Mouse (Mus musculus) c-Kit-positive CD71-positive TER-119-positive erythroid progenitor cells, embryonic 14.5 days (primary cell): ENCODE data around the gene Rpl27.
"Not testable (repeated sequence)": the region's sequence is repeated elsewhere in the genome, so short reads cannot be mapped to it uniquely, and the experiment has no call there.

ENCODE experiments used
- DNase-seq: peaks from one replicate; pipeline ENCODE4 v3.0.0-alpha.2; 2013; ENCODE audit warnings: low spot score

Gene Rpl27

DNA sequence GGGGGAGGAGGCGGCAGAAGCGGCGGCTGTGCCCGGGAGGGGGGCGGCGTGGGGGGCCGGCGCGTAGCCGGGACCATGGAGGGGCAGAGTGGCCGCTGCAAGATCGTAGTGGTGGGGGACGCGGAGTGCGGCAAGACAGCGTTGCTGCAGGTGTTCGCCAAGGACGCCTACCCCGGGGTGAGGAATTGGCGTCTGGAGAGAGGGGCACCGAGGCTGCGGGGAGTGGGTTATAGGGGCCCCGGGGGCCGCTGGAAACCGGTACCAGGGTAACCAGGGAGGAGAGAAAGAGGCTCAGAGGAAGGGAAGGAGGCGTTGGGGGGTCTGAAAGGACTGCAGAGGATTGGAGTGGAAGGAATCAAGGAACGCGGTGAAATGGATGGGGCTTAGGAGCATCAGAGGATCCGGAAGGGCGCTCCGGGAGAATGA is 26.2 kb downstream of the Rpl27 start:
- no peak for DNase-seq

DNA sequence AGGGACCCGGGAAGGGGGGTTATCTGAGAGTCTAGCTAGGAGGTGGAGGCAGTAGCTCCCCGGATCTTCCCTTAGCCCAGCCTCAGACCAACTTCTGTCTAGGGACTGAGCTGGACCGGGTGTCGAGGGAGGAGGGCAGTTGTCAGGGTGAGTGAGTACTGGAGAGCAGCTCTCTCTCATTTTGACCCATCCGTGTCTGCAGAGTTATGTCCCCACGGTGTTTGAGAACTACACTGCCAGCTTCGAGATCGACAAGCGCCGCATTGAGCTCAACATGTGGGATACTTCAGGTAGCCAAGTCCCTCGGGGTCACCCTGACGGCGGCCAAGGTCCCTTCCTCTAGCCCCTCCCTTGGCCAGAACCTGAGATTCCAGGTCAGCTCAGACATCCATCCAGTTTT is 26.6 kb downstream of the Rpl27 start:
- DNase-seq, result no peak

DNA sequence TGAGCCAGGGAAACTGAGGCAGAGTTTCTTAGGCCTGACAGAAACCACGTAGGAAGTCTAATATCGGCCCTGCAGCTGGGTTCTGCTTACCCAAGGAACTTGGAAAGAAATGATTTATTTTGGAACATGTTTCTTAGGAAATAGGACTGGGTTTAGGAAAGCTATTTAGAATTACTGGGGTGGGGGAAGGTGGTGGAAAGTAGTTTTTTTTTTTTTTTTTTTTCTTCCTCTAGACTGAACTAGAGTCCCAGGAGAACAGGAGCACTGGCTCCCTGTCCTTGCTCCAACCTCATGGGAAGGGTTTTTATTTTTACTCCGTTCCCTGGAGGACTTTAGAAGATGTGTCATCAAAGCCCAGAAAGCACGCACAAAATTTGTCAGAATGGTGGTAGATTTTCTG is 27.1 kb downstream of the Rpl27 start:
- DNase-seq, result no peak

DNA sequence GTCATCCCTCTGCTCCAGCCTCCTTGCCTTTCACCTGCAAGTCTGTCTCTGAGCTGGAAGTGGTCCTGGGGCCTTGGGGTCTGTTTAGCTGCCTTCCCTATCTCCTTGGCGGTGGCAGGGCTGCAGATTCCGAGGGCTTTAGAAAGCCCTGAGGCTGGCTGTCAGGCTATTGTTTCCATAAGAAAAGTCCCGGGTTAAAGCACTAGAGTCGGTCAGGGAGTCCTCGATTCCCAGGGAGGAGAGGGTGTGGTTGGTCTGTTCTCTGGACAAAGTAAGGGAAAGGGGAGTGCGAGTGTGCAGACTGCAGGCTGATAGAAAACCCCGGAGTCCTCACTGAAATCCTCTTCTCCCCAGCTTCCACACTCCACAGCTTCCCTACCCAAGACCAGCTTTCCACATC is 28.1 kb downstream of the Rpl27 start:
- no peak for DNase-seq

DNA sequence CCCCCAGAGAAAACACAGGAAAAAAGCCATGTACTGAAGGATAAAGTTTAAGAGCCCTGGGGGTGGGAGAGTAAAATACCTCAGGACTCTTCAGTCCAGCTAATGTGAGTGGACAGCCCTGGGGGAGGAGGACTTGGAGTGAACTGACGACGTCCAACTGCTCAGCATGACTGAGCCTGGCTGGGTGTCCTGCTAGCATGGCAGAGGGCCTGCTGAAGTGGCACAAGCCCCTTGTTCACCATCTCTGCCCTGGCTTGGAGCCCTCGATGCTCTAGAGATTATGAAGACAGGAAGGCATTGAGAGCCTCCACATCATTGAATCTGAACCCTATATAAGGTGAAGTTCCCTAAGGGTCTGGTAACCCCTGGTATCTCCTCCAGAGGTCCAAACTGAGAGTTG is 29.8 kb downstream of the Rpl27 start:
- no peak for DNase-seq

DNA sequence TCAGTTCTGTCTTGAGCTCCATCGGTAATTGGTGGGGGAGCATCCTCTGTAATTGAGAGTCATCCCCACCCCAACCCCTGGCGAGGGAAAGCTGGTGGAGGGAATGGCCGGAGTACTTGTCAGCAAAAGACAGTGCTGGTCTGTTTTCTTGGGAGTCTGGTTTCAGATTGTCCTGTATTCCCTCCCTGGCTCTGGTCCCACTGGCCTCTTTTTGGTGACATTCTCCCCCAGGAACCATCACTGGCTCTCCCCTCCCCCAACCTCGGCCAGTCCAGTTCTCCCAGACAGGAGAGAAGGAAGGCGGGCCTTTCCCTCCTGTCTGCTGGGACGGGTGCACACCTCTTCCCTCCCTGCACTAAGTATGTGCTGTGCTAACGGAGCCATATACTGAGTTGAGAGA is 30.2 kb downstream of the Rpl27 start:
- no peak for DNase-seq

DNA sequence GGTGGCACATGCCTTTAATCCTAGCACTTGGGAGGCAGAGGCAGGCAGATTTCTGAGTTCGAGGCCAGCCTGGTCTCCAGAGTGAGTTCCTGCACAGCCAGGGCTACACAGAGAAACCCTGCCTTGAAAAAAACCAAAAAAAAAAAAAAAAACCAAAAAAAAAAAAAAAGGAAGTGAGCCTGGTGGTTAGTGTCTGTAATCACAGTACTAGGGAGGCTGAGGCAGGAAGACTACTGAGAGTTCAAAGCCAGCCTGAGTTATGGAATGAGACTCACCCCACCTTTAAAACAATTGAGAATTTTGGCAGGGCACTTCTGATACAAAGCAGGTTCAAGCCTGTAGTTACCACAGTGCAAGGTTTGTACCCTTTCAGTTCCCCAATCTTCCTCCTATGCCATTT is 31.6 kb downstream of the Rpl27 start:
- not testable (repeated sequence) for DNase-seq

DNA sequence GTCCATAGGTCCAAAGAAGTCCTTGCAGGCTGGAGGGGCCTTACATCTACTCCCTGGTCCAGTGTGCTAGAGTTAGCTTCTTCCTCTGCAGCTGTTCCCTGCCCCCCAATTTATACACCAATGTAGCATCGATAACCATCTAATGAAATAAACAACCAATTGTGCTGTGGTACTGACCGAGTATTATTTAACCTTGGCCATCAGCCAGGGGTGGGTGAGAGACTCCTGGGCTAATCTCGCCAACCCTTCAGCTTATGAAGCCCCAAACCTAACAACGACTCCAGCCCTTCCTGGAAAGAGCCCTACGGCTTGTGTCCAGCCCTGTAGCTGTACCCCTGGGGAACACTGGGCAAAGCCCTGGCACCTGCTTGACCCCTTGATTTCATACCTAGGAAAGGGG is 32.2 kb downstream of the Rpl27 start:
- DNase-seq, result no peak

DNA sequence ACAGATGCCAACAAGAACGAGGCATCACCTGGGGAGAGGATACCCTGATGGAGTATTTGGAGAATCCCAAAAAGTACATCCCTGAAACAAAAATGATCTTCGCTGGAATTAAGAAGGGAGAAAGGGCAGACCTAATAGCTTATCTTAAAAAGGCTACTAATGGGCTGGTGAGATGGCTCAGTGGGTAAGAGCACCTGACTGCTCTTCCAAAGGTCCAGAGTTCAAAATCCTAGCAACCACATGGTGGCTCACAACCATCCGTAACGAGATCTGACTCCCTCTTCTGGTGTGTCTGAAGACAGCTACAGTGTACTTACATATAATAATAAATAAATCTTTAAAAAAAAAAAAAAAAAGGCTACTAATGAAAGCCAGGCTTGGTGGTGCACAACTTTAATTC is 34.3 kb downstream of the Rpl27 start:
- not testable (repeated sequence) for DNase-seq

DNA sequence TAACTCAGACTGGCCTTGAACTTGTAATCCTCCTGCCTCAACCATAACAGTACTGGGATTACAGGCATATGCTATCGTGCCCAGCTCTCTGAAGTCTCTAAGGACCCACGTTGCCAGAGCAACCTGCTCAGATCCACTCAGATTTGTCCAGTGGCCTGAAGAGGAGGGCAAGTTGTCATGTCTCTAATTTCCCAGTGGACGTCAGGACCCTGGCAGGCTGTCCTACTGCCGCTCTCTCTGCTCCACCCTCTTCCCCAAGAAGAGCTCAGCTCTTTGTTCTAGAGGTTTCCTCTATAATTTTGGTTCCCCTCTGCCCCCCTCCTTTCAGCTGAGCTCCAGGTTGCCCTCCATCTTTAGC is 35.1 kb downstream of the Rpl27 start:
- DNase-seq, result no peak

DNA sequence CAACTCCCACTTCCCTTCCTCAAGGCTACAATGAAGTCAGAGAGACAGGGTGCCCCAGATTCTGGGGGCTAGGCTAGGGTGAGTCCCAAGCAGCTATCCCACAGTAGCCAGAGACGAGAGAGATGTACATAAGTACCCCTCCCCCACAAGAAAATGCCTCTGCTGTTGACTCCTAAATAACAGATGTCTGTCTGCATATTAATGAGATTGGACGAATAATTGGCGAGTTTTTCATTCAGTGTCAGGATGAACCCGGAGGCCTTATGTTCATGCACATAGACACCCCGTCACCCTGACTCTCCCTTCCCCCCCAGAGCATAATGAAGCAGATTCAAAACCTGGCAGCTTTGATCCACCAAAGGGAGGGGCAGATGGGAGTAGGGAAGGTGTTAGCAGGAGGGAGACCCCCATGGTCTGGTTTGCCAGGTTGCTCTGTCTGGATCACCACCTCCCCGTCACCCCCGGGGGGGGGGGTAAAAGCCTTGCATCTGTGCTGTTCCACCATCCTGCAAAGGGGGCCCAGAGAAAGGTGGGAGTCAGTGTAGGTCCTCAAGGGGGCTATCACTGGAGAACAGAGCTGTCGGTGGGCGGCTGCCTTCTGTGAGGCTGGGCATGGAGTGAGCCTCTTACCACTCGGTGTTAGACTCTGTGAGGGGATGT is 35.6 kb downstream of the Rpl27 start:
- no peak for DNase-seq

DNA sequence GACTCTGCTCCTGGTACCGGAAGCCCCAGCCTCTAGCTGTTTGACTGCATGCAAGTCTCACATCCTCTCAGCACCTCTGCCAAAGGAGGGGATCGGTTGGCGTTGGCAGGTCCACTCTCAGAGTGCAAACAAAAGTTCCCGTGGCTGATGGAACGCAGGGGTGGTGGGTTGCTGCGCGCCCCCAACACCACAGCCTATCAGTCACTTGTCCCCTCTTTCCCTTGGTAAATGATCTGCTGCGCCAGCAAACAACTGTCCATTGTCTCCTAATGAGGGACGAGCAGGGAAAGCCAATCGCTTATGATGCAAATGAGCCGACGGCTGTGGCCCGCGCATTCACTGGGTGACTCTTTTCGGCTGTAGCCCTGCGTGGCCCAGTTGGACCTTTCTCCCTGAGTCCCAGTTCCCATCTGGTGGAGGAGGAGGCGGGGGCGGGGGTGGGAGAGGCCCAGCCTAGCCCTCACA is 37.1 kb downstream of the Rpl27 start:
- DNase-seq, result no peak

DNA sequence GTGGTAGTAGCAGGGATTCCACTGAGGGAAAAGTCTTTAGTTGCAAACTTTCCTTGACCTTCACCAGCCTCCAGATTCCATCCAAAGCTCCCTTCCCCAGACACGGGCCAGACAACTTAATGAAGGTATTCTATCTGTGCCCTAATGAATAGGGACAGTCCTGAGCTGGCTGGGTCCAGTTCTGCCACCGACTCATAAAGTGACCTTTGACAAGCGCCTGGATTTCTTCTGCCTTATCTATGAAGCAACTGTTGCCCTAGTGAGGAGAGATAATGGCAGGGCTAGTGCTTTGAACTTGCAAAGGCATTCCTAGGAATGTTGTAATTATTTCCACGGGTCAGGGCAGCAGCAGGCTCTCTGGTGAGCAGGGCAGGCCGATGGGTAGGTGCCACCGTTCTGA is 38.8 kb downstream of the Rpl27 start:
- no peak for DNase-seq

DNA sequence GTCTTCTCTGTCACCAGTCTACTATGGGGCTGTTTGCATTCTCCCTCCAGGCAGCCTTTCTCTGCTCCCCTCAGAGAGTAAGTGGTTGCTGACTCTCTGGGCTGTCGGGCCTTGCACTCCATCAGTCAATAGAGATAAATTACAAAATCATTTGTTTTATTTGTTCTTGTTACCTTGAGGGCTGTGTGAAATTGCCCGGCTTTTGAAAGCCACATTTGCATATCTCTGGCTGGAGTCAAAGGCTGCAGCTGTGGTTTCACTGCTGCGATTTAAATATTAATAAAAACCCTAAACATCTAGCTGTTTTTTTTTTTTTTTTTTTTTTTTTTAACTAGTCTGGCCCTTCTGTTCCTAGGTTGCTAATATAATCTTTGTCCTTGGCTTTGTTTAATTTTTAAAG is 41.7 kb downstream of the Rpl27 start:
- DNase-seq, result no peak

DNA sequence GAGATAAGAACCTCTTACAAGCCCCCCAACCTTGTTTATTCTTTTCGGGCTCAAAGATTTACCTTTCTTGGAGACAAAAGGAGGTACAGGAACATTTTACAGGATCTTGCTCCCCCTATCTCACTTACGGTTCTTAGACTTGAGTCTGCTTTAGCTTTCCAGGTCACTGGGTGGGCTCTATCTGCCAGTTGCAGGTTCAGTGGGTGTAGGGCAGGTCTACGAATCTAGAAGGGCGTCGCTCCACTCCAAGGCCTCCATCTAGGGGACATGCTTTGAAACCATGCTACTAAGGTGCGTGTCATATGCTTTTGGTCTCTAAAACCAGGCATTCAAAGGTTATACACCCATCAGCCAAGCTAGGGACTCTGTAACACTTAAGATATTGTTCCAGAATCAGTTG is 42.1 kb downstream of the Rpl27 start:
- DNase-seq, result no peak

DNA sequence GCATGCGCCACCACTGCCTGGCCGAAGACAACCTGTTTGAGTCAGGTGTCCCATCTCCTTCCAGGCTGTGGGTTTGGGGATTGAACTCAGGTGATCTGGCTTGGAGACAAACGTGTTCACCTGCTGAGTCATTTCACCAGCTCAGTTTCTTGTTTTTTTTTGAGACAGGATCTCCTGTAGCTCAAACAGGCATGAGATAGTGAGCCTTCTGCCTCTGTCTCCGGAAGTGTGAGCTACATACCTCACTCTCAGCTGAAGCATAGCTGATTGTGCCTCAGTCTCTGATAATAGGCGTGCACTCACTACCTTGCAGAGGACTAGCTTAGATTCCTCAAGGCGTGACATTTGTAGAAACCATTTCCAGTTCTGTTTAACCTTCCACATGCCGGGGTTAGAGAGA is 42.7 kb downstream of the Rpl27 start:
- DNase-seq, result no peak

DNA sequence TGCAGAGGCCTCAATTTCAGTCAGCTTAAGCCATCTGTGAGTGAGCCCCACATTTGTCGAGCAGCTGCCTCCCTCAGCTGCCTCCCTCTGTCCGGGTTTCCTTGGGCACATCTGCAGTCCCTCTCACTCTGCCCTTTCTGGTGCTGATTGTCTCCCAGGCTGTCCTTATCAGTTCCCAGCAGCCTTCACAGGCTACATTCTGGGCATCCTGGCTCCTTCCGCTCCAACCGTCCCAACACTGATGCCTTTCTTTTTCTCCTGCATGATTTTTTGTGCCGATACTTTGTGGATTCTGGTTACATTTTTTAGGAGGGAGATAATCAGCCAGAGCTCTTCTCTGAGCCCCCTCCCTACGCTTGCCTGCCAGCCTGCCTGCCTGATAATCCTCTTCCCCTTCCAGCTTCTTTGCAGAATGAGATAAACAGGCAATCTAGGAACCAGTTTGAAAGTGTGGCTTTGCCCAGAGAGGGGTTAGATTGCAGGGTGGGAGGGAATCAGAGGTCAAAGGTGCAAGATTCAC is 43.5 kb downstream of the Rpl27 start:
- DNase-seq, result peak; percentile 75

DNA sequence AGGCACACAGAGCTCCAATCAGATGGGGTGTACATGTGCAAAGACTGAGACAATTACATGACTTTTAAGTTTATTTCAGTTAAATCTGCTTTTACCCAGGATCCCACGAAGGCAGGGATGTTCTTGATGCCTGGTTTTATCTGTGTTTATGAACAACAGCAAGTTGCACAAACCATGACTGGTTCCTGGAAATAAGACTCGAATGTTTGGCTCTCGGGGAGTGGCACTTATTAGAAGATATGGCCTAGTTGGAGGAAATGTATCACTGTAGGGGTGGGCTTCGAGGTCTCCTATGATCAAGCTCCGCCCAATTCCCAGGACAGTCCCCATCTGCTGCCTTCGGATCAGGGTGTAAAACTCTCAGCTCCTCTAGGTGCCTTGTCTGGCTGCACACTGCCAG is 44.0 kb downstream of the Rpl27 start:
- peak; percentile 56 for DNase-seq
